Mouse (Mus musculus): ENCODE results near the gene Rtl10. TPM values are rescaled to one million over a fixed set of nuclear protein-coding genes. Genes with fewer than 3 reads are reported as not detected.

Gene Rtl10
- polyA plus RNA-seq, 1 experiment from 2014 or later = 9.1 TPM

DNA sequence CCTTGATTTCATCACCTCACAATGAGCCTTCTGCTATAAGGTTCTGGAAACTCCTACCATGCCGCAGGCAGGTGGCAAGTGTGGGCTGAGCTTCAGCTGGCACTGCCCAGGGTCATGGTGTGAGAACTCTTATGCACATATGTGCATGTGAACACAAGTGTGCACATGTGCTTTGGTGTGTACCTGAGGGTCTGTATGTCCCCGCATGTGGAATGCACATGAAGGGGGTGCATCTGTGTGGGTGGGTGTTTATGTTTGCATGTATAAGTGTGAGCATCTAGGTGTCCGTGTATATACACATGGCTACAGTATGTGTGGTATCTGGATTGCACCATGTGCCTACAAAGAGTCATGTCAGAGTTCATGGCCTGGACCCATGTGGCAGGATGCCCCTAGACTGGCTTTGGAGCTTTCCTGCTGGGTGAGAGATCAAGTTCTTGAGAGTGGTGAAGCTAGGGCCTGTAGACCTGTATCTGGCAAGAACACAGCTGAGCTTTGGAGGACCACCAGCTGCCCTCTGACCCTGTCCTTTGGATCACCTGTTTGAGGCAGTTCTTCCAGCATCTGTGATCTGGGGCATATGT is 38.8 kb downstream of the Rtl10 start:
- ATAC-seq (no peak), DNase-seq (ENCODE audit: low read depth, low spot score) (no peak)
- in situ Hi-C loops (cut with MboI; ENCODE audit: low pct_unique_long_range_greater_than_20kb) = no loop called here
- H3K27me3 ChIP-seq = no peaks in the 10 kb centered on the region
- ChIA-PET POLR2A (no interaction called here), CTCF (no interaction called here)
- no peak for TF ChIP-seq CTCF (IDR thresholded peaks at IDR 0.05)

DNA sequence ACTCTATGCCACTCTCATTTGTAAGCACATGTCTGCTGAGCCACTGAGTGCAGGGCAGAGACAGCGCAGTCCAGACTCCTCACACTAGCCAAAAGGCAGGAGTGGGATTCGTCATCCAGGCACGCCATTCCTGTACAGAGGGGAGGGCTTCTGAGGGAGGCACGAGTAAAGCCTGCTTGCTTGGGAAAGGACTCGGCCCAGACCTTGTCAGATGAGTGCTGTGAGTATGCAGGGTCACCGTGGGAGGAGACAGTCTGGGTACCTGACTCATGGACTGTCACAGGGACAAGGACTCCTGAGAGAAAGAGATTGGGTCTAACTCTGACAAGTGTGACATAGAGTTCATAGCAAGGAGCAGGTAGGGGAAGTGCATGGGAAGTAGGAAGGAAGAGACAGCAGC is 40.6 kb downstream of the Rtl10 start:
- CTCF ChIA-PET = no interaction called here
- no peaks in the 10 kb centered on the region for H3K27me3 ChIP-seq
- ATAC-seq (no peak), DNase-seq (ENCODE audit: low read depth, low spot score) (no peak)
- no peak for TF ChIP-seq CTCF (IDR thresholded peaks at IDR 0.05)
- in situ Hi-C loops (cut with MboI; ENCODE audit: low pct_unique_long_range_greater_than_20kb) = no loop called here
- POLR2A ChIA-PET = no interaction called here

DNA sequence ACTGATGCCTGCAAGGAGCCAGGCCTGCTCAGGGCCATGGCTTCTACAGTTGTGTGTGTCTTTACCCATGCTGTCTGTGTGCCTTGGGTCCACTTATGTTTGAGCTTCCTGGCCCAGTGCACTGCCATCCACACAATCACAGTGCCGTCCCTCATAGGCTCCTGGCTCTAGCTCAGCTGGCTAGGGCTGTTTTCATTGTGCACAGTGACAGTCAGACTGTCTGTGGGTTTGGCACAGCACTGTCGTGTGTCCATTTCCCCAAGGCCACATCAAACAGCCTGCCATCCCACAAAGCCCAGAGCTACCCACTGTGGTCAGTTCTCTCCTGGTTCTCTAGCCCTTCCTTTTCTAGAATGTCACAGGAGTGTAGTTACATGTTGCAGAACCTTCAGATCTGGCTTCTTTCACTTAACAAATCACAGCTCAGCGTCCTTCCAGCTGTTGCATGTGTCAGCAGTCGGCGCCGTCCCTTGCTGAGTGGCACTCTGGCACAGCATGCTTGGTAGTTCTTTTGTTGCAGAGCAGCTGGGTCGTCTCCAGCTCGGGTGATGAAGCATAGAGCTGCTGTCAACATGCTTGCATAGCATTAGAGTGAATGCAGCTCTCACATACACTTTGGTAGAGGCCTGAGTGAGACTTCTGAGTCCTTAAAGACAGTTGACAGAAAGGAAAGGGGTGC is 44.6 kb downstream of the Rtl10 start:
- ATAC-seq = peak; percentile 17
- in situ Hi-C loops (cut with MboI; ENCODE audit: low pct_unique_long_range_greater_than_20kb) = no loop called here
- DNase-seq (ENCODE audit: low read depth, low spot score) = no peak
- CTCF ChIA-PET = no interaction called here
- POLR2A ChIA-PET = no interaction called here
- H3K27me3 ChIP-seq = no peaks in the 10 kb centered on the region
- TF ChIP-seq CTCF (IDR thresholded peaks at IDR 0.05) = no peak

DNA sequence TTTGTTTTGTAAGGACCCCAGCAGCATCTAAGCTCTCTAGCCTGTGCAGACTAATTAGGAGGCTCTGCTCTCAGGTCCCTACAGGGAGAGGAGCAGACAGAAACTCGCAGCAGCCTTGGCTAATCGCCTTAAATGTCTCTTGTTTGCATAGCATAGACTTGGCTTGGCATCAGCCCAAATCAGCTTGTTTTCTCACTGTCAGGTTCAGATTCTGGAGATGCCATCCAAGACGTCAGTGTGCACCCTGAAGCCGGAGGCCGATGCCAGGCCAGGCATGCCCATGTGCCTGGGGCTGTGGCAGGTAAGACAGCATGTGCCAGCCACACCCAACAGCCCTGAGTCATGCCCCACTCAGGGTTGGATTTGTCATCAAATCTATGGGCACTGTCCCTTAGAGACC is 49.2 kb downstream of the Rtl10 start:
- ATAC-seq = no peak
- CTCF ChIA-PET = interaction anchor here (0.8 to 1.1 kb wide), 2 partner anchors 17 to 124 kb away, joined by 3 to 5 read pairs; no protein-coding TSS in a partner anchor
- no peak for DNase-seq (ENCODE audit: low read depth, low spot score)
- H3K27me3 ChIP-seq = no peaks in the 10 kb centered on the region
- POLR2A ChIA-PET = no interaction called here
- in situ Hi-C loops (cut with MboI; ENCODE audit: low pct_unique_long_range_greater_than_20kb) = no loop called here
- TF ChIP-seq CTCF (IDR thresholded peaks at IDR 0.05) = no peak

Other genes starting within 250 kb of the Rtl10 start
- 7.6 TPM for gene Gm49776, start 240.6 kb upstream of the Rtl10 start, polyA plus RNA-seq (2021)
- gene Dgcr8, start 209.7 kb upstream of the Rtl10 start, polyA plus RNA-seq (2021) = 24.2 TPM
- gene Tango2, start 150.8 kb upstream of the Rtl10 start, polyA plus RNA-seq (2021) = 23.7 TPM
- 25.6 TPM for gene Arvcf, start 150.7 kb upstream of the Rtl10 start, polyA plus RNA-seq (2021)
- gene Txnrd2, start 72.5 kb upstream of the Rtl10 start, polyA plus RNA-seq (2021) = 25.2 TPM
- gene Comt, start 72.0 kb upstream of the Rtl10 start, polyA plus RNA-seq (2021) = 229 TPM
- gene Gnb1l, start 188 bp upstream of the Rtl10 start, polyA plus RNA-seq (2021) = 9.9 TPM
- gene Tbx1, start 91.8 kb downstream of the Rtl10 start, polyA plus RNA-seq (2021) = 0.13 TPM
- 0.91 TPM for gene Gp1bb, start 123.5 kb downstream of the Rtl10 start, polyA plus RNA-seq (2021)
- 6.1 TPM for gene Gm49601, start 127.5 kb downstream of the Rtl10 start, polyA plus RNA-seq (2021)
- 28.2 TPM for gene Sept5, start 131.1 kb downstream of the Rtl10 start, polyA plus RNA-seq (2021)

All from Patski (cell line).